Mouse (Mus musculus): ENCODE measurements at regions not wholly inside any gene's neighbourhood (a gene's known extent, or its start where the extent isn't known, plus 50 kb on each side); places are given as distances from the start of the nearest gene placed in this dataset.

DNA sequence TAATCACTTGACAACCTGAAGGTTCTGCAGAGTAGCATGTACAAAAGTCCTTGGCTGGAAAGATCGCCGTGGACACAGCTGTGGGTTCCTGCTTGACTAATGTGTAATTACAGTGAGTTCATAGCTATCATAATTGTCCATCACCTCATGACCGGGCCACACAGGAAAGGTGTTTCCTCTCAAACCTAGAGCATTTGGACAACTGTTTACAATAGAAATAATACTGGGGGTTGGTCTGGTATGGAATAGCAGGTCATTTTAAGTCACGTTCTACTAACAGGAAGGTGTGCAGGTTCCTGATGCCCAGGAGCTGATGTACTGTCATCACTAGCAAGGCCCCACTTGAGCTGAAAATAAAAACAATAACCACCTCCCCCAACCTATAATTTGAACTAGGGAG, 283.1 kb upstream of the Gm26657 start:
- no peaks in the 10 kb centered on the region for H3K27me3 ChIP-seq
- H3K4me3 ChIP-seq (replicated peaks): no peak overlapping the region
- 84% methylated on average over 4 of the region's 4 CpGs for WGBS
- no peaks in the 10 kb centered on the region for H3K36me3 ChIP-seq
- H3K4me1 ChIP-seq (replicated peaks): no peaks in the 10 kb centered on the region
- H3K9me3 ChIP-seq: no peaks in the 10 kb centered on the region
- H3K27ac ChIP-seq: no peak overlapping the region
- ATAC-seq (ENCODE audit: insufficient number of reproducible peaks, insufficient read depth, low FRiP score, low TSS enrichment, low read depth): no peak
- no peak overlapping the region for H3K4me2 ChIP-seq
- H3K9ac ChIP-seq (replicated peaks): no peak overlapping the region

DNA sequence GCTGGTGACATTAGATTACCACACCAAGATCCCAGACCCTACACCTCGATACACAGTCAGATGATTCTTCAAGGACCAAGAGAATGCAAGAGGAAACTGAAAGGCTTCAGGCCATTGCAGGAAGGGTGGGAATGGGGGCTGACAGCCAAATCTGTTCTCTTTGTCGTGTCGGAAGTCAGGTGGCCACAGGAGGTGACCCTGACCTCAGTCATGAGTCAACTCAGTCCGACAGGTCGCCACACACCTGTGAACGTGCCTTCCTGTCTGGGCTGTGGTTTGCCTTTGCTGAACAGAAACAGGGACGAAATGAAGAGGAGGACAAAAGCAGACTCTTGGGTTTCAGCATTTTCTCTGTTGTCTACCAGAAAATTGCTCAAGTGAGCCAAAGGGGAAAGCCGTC, 318.3 kb upstream of the Gm26657 start:
- H3K27me3 ChIP-seq: no peaks in the 10 kb centered on the region

DNA sequence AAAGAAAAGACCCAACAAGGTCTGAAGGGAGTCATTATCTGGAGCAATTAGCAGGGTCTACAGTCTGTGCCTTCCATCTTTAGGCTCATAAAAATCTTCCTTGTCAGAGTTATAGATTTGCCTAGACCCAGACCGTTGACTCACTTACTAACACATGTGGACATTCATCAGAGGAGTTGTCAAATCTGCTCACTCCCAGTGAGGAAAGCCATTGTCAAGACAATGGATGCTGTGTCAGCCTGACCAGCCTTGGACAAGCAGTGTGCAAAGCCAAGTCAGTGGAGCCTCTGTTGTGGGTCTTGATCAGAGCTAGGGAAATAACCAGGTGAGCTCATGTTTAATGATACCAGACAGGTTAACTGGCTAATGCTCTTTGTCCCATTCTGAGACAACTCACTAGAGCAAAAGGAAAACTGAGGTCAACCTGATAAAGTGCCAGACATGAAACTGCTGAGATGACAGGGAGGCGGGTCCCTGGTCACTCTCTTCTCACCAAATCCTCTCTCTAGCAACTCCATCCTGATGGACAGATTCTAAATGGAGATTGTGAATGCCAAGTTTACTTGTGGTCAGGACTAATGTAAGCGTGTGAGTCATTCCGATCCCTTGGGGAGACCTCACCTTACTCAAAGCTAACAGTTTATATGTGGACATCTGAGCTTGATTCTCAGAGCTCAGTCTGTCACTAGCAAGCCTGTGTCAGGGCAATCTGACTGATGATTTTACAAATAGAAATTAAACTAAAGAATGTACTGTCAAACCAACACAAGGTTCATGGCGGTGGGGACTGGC, 320.6 kb upstream of the Gm26657 start:
- H3K27me3 ChIP-seq: no peaks in the 10 kb centered on the region
- no peak for ATAC-seq (ENCODE audit: insufficient number of reproducible peaks, insufficient read depth, low FRiP score, low TSS enrichment, low read depth)
- no peaks in the 10 kb centered on the region for H3K9me3 ChIP-seq
- H3K9ac ChIP-seq (replicated peaks): no peak overlapping the region
- no peaks in the 10 kb centered on the region for H3K4me1 ChIP-seq (replicated peaks)
- no peaks in the 10 kb centered on the region for H3K36me3 ChIP-seq
- no peak overlapping the region for H3K27ac ChIP-seq
- WGBS: 81% methylated on average over 5 of the region's 5 CpGs
- no peak overlapping the region for H3K4me2 ChIP-seq
- no peak overlapping the region for H3K4me3 ChIP-seq (replicated peaks)

More for the DNA sequence above, 318.3 kb upstream of the Gm26657 start:
- Histone ChIP-seq H3K4me1 (replicated peaks) (no peaks in the 10 kb centered on the region), H3K9ac (replicated peaks) (no peak overlapping the region), H3K36me3 (no peaks in the 10 kb centered on the region), H3K9me3 (no peaks in the 10 kb centered on the region), H3K4me3 (replicated peaks) (no peak overlapping the region), H3K27ac (no peak overlapping the region), H3K4me2 (no peak overlapping the region)
- WGBS: 65% methylated on average over 8 of the region's 8 CpGs
- no peak for ATAC-seq (ENCODE audit: insufficient number of reproducible peaks, insufficient read depth, low FRiP score, low TSS enrichment, low read depth)

DNA sequence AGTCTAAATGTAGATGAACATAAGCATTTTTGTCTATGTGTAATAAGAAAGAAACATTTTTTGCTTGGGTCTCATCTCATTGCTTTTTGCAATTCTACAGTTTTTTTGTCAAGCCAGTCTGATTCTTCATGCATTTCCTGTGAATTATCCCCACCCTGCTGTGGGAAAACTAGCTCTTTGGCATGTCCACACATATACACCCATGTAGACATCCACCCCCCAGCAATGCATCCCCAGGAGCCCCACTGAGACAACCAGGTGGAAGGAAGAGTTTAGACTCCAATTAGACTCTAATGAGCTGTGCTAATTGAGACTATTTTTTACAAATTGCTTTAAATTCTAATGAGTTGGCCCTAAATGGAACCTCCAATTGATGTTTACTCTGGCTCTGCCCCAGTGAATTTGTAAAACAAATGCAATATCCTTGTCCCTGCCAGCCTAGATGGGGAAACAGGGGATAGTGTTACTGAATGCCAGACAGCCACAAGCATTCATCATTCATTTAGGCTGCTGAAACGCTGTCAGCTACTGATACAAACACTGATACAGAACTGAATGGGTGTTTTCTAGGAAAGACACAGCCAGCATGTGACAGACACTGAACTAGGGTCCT, 328.7 kb upstream of the Gm26657 start:
- ATAC-seq (ENCODE audit: insufficient number of reproducible peaks, insufficient read depth, low FRiP score, low TSS enrichment, low read depth): no peak
- no peak overlapping the region for H3K9ac ChIP-seq (replicated peaks)
- no peak overlapping the region for H3K4me3 ChIP-seq (replicated peaks)
- H3K4me1 ChIP-seq (replicated peaks): no peaks in the 10 kb centered on the region
- no peak overlapping the region for H3K27ac ChIP-seq
- no peaks in the 10 kb centered on the region for H3K9me3 ChIP-seq
- H3K27me3 ChIP-seq: no peaks in the 10 kb centered on the region
- H3K36me3 ChIP-seq: no peaks in the 10 kb centered on the region
- WGBS: 50% methylated on average over 1 of the region's 1 CpGs
- H3K4me2 ChIP-seq: no peak overlapping the region

DNA sequence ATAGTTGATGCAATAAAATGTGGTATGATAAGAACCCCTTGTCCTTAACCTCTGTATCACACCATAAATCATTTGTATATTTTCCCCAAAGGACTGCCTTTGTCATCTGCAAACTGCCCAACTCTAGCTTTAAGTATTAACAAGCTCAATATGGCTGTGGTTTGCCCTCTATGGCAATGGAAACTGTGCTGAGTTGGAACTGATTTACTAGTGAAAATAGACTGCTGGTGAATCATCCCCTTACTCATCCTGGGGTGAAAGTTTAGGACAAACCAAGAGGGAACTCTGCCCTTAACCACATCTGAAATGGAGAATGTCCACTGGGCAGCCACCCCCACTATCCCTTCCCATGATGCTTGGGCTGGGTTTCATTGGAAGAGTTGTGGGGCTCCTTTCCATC, 346.1 kb upstream of the Gm26657 start:
- Histone ChIP-seq H3K4me3 (replicated peaks) (no peak overlapping the region), H3K9ac (replicated peaks) (no peak overlapping the region), H3K27ac (no peak overlapping the region), H3K9me3 (no peaks in the 10 kb centered on the region), H3K27me3 (no peaks in the 10 kb centered on the region), H3K4me2 (no peak overlapping the region), H3K4me1 (replicated peaks) (no peaks in the 10 kb centered on the region), H3K36me3 (no peaks in the 10 kb centered on the region)
- ATAC-seq (ENCODE audit: insufficient number of reproducible peaks, insufficient read depth, low FRiP score, low TSS enrichment, low read depth): no peak

DNA sequence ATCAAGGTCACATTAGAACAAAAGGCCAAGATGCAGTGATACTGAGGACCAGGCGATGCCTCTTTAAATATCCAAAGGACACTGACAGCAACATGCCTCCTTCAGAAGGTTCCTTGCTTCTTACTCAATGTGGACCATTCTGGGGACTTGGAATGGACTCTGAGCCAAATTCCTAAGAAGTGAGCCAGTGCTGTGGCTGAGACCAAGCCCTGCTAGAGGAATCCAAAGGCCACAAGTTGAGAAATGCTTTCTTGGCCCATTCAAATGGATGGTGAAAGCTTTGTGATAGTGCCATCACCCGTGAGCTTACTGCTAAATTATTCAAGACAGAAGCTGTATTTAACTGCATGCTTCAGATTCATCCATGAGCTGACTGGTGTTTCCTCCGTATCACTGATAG, 352.8 kb upstream of the Gm26657 start:
- Histone ChIP-seq H3K9ac (replicated peaks) (no peak overlapping the region), H3K36me3 (no peaks in the 10 kb centered on the region), H3K4me3 (replicated peaks) (no peak overlapping the region), H3K9me3 (no peaks in the 10 kb centered on the region), H3K27ac (no peak overlapping the region), H3K27me3 (no peaks in the 10 kb centered on the region), H3K4me1 (replicated peaks) (no peaks in the 10 kb centered on the region), H3K4me2 (no peak overlapping the region)
- ATAC-seq (ENCODE audit: insufficient number of reproducible peaks, insufficient read depth, low FRiP score, low TSS enrichment, low read depth): no peak
- WGBS: 81% methylated on average over 3 of the region's 3 CpGs

DNA sequence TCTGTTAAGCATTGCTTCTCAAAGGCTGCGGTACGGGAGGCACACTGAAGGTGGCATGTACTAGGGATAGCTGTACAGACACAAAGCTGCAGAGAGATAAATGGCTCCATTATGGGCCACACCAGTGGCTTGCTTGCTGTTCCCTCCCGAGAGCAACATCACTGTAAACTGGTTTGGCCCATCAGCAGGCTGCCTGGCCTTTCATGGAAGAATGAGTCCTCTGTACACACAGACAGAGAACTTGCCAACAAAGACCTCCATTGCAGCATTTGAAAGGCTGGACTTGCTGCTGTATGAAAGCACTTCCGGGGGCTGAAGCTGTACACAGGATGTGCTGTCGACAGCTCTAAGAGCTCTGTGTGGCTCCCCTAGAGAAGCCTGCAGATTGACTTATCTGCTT, 364.1 kb upstream of the Gm26657 start:
- H3K4me2 ChIP-seq: no peak overlapping the region
- H3K27ac ChIP-seq: no peak overlapping the region
- no peaks in the 10 kb centered on the region for H3K4me1 ChIP-seq (replicated peaks)
- H3K9ac ChIP-seq (replicated peaks): no peak overlapping the region
- no peaks in the 10 kb centered on the region for H3K36me3 ChIP-seq
- H3K27me3 ChIP-seq: no peaks in the 10 kb centered on the region
- H3K9me3 ChIP-seq: no peaks in the 10 kb centered on the region
- no peak overlapping the region for H3K4me3 ChIP-seq (replicated peaks)
- ATAC-seq (ENCODE audit: insufficient number of reproducible peaks, insufficient read depth, low FRiP score, low TSS enrichment, low read depth): no peak
- 62% methylated on average over 5 of the region's 5 CpGs for WGBS

DNA sequence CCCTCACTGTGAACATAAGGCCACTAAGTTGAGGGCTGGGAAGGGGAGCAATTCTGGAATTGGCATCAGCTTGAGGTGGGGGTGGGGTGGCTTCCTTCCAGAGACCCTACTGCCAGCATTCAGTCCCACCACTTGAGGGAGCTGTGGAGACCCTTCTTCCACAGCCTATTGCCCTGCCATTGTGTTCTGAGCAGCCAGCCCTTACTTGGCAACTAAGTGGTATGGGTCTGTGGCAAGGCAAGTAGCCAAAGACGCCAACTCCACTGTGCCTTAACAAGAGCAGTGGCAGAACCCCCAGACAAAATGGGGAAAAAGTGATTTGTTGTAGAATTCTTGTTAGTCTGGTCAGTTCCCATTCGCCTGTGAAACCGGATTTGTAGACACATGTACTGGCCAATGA, 365.4 kb upstream of the Gm26657 start:
- no peaks in the 10 kb centered on the region for H3K27me3 ChIP-seq
- H3K36me3 ChIP-seq: no peaks in the 10 kb centered on the region
- 85% methylated on average over 3 of the region's 3 CpGs for WGBS
- no peak overlapping the region for H3K27ac ChIP-seq
- no peaks in the 10 kb centered on the region for H3K9me3 ChIP-seq
- no peak overlapping the region for H3K9ac ChIP-seq (replicated peaks)
- H3K4me2 ChIP-seq: no peak overlapping the region
- no peak overlapping the region for H3K4me3 ChIP-seq (replicated peaks)
- ATAC-seq (ENCODE audit: insufficient number of reproducible peaks, insufficient read depth, low FRiP score, low TSS enrichment, low read depth): no peak
- no peaks in the 10 kb centered on the region for H3K4me1 ChIP-seq (replicated peaks)

DNA sequence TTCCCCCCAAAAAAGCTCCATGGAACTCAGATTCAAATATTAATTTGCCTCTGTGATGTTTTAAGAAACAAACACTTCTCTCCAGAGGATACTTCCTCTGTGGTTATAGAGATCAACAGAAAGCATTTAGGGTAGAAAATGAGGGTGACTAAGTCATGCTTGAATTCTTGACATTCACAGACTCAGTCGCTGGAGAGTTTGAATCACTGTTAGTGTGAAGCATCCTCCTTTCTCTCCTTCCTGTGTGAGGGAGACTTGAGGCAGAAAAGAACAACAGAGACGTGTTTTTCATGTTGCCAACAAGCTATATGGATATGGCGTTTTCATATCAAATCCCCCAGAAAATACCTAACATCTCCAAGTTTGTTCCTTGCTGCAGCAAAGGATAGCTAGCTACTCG, 366.1 kb upstream of the Gm26657 start:
- H3K27me3 ChIP-seq: no peaks in the 10 kb centered on the region
- no peak overlapping the region for H3K4me3 ChIP-seq (replicated peaks)
- no peak for ATAC-seq (ENCODE audit: insufficient number of reproducible peaks, insufficient read depth, low FRiP score, low TSS enrichment, low read depth)
- H3K36me3 ChIP-seq: no peaks in the 10 kb centered on the region
- no peak overlapping the region for H3K9ac ChIP-seq (replicated peaks)
- WGBS: 70% methylated on average over 4 of the region's 4 CpGs
- no peaks in the 10 kb centered on the region for H3K4me1 ChIP-seq (replicated peaks)
- no peak overlapping the region for H3K27ac ChIP-seq
- H3K9me3 ChIP-seq: no peaks in the 10 kb centered on the region
- H3K4me2 ChIP-seq: no peak overlapping the region

DNA sequence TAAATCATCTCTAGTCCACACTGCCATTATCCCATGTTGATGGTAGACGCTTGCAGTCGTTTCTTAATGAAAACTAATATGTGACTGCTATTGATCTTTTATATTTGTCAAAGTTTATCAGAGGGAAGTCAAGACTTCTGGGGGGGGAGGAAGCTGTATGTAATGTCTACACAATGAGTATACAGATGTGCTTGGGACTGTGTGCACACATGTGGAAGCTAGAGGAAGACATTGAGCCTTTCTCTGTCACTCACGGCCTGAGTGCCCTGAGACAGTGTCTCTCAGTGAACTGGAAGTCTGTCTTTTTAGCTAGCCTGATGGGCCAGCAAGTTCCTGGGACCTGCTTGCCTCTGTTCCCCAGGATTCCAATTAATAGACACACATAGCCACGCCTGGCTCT, 366.7 kb upstream of the Gm26657 start:
- Histone ChIP-seq H3K4me1 (replicated peaks) (no peaks in the 10 kb centered on the region), H3K9me3 (no peaks in the 10 kb centered on the region), H3K4me2 (no peak overlapping the region), H3K27ac (no peak overlapping the region), H3K9ac (replicated peaks) (no peak overlapping the region), H3K4me3 (replicated peaks) (no peak overlapping the region), H3K27me3 (no peaks in the 10 kb centered on the region), H3K36me3 (no peaks in the 10 kb centered on the region)
- no peak for ATAC-seq (ENCODE audit: insufficient number of reproducible peaks, insufficient read depth, low FRiP score, low TSS enrichment, low read depth)
- 64% methylated on average over 4 of the region's 4 CpGs for WGBS

DNA sequence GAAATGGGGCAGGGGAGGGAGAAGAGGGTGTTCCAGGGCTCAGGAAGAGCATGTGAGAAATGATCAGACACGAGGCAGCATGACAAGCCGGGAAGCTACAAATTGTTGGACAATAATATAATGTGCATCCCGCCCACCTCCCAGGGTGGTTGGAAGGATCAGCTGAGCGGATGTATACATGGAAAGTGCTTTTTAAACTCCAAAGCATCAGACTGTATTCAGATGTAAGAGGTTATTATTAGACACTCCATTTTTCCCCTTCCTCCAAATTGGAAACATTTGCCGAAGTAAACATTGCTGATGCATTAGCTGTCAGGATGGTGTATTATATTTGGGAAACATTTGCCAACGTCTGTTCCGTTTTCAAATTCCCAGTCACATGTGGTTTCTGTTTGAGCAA, 367.2 kb upstream of the Gm26657 start:
- ATAC-seq (ENCODE audit: insufficient number of reproducible peaks, insufficient read depth, low FRiP score, low TSS enrichment, low read depth): no peak
- no peaks in the 10 kb centered on the region for H3K27me3 ChIP-seq
- WGBS: 61% methylated on average over 7 of the region's 7 CpGs
- no peaks in the 10 kb centered on the region for H3K4me1 ChIP-seq (replicated peaks)
- no peak overlapping the region for H3K4me2 ChIP-seq
- H3K9me3 ChIP-seq: no peaks in the 10 kb centered on the region
- no peak overlapping the region for H3K9ac ChIP-seq (replicated peaks)
- H3K36me3 ChIP-seq: no peaks in the 10 kb centered on the region
- no peak overlapping the region for H3K27ac ChIP-seq
- no peak overlapping the region for H3K4me3 ChIP-seq (replicated peaks)

DNA sequence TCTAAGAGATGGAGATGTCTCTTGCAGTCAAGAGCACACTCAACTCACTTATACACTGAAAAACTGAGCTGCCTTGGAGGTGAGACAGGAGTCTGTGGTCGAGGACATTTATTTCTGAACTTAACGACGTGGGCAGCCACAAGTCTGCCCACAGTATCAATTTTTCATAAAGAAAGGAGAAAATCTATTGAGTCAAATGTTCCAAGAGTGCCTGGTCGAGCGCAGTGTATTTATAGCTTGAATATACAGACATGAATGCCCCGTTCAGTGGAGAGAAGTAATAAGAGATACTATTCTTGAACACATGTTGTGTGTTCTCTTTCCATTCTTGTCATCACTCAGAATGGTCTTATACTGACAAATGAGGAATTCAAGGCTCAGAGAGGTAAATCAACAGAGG, 375.3 kb upstream of the Gm26657 start:
- H3K27me3 ChIP-seq: no peaks in the 10 kb centered on the region
- H3K9me3 ChIP-seq: no peaks in the 10 kb centered on the region
- H3K4me1 ChIP-seq (replicated peaks): no peaks in the 10 kb centered on the region
- no peak overlapping the region for H3K4me3 ChIP-seq (replicated peaks)
- WGBS: 78% methylated on average over 6 of the region's 6 CpGs
- no peaks in the 10 kb centered on the region for H3K36me3 ChIP-seq
- H3K4me2 ChIP-seq: no peak overlapping the region
- H3K27ac ChIP-seq: no peak overlapping the region
- no peak overlapping the region for H3K9ac ChIP-seq (replicated peaks)
- no peak for ATAC-seq (ENCODE audit: insufficient number of reproducible peaks, insufficient read depth, low FRiP score, low TSS enrichment, low read depth)

All from limb, embryonic 12.5 days (tissue).